In genomic region chr15:11524337-11525106, GRCm38 (mm10) we compare ENCODE assay signal across 12 mouse cellular contexts.
"Had no signal": no experiment of that assay in that cellular context is flagged by ENCODE, and none has a peak within 500 bp of the region (broad histone marks: within the 10 kb centered on the region; RNA-seq: fewer than 3 reads in every experiment).

No protein-coding gene starts in this region.

- H3K27me3 ChIP-seq: midbrain, embryonic 12.5 days; stomach, embryonic 15.5 days had no signal

- ATAC-seq: liver, postnatal 0 days; midbrain, embryonic 16.5 days had no signal

- DNase-seq: liver, postnatal 0 days; lung, embryonic 14.5 days; lung, postnatal 10 days; lung, postnatal 4 days; midbrain, embryonic 14.5 days; right cerebral cortex, postnatal 14 days; thymus, adult 2 months; thymus, postnatal 25 days; thymus, postnatal 4 days had no signal
